Mouse (Mus musculus) kidney, adult 2 months (tissue): ENCODE results near the gene Hoxa2. TPM values are rescaled to one million over a fixed set of nuclear protein-coding genes. Genes with fewer than 3 reads are reported as not detected.

Experiments
- DNase-seq: peaks from one replicate; pipeline ENCODE4 v3.0.0; 2021
- H3K27ac ChIP-seq: fragments of 200-500 bp; 2 replicates; pipeline ENCODE4 v1.5.1; 2012; ENCODE audit warnings: low read depth, low read length, control low read depth, inconsistent platforms; ENCODE audit not compliant: insufficient read depth
- H3K27me3 ChIP-seq: fragments of 200-500 bp; replicated peaks from 2 replicates; pipeline ENCODE4 v1.6.1; 2012; ENCODE audit warnings: mild to moderate bottlenecking, moderate library complexity, low read length, inconsistent platforms; ENCODE audit not compliant: control insufficient read depth, insufficient read depth
- H3K36me3 ChIP-seq: fragments of 200-500 bp; 2 replicates; pipeline ENCODE4 v1.6.1; 2012; ENCODE audit warnings: mild to moderate bottlenecking, moderate library complexity, low read length, inconsistent platforms; ENCODE audit not compliant: control insufficient read depth, insufficient read depth
- H3K4me1 ChIP-seq: fragments of 200-500 bp; 2 replicates; pipeline ENCODE4 v1.6.1; 2011; ENCODE audit warnings: low read length; ENCODE audit not compliant: control insufficient read depth, insufficient read depth
- H3K4me3 ChIP-seq: fragments of 200-500 bp; 2 replicates; pipeline ENCODE4 v1.5.1; 2011; ENCODE audit warnings: mild to moderate bottlenecking, low read depth, low read length, control low read depth; ENCODE audit not compliant: insufficient read depth
- CTCF ChIP-seq: fragments of 200-500 bp; conservative IDR thresholded peaks from 2 replicates; pipeline ENCODE4 v1.5.1; 2011; ENCODE audit warnings: low read depth, mild to moderate bottlenecking, control low read depth, low read length, moderate library complexity, mixed read lengths; ENCODE audit not compliant: insufficient read depth, insufficient read length
- POLR2A ChIP-seq: fragments of 200-500 bp; IDR thresholded peaks from one replicate; pipeline ENCODE4 v1.6.1; 2011; ENCODE audit warnings: low read depth, low read length, control low read depth
- WGBS: fragments of 180-500 bp; shearing (Covaris S2); methylation state at CpG from one replicate; pipeline ENCODE4 v1.1.7; 2018; 5-methylcytosine and 5-hydroxymethylcytosine counted together
- polyA plus RNA-seq: library from polyadenylated mRNA; depleted of rRNA; stranded (reverse); fragments of >200 nt; gene quantifications from 2 replicates; pipeline ENCODE4 v1.2.3, GENCODE M21; 2012

Hoxa2 gene
- polyA plus RNA-seq, 1 experiment = 1.6 TPM

DNA sequence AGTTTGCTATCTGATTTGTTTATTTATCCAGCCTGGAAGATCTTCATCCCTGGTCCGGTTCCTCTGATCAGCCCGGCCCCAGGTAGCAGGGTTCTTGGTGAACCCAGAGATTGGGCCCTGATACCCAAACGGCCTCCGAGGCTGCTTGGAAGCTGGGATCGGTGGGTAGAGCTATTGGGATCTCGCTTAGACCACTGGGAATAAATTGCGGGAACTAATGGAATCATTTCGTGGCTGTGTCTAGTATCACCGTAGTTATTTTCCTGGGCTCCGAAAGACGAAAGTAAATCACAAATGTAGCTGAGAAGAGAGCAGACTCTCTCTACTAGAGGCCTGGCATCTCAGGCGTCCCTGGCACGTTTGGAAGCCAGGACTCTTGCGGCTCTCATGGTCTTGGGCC lies 40.6 kb upstream of the Hoxa2 start:
- Histone ChIP-seq H3K36me3 (peaks cover 5% of the 10 kb centered on the region; the same call in 1 of the 2 replicates), H3K27me3 (no peaks in the 10 kb centered on the region), H3K4me1 (peaks cover 13% of the 10 kb centered on the region), H3K4me3 (no peak overlapping the region), H3K27ac (peak overlapping the region; percentile 22)
- WGBS = 63% methylated on average over 14 of the region's 14 CpGs
- no peak for TF ChIP-seq POLR2A
- no peak for TF ChIP-seq CTCF
- peak; percentile 27 for DNase-seq

- Histone ChIP-seq H3K4me3 (peak within 1 kb of the TSS; percentile 68), H3K36me3 (peaks cover 5% of the 10 kb centered on the region; the same call in 1 of the 2 replicates), H3K27ac (peak within 1 kb of the TSS; percentile 80), H3K4me1 (peaks cover 3% of the 10 kb centered on the region), H3K27me3 (no peaks in the 10 kb centered on the region)
- TF ChIP-seq POLR2A (no peak), CTCF (peak; percentile 79)
- 8% methylated on average over 65 of the region's 65 CpGs for WGBS
- DNase-seq = peak; percentile 96
These were observed 39.6 kb upstream of the Hoxa2 start, which contains the start of gene Hoxa5 for GRCm38 (mm10) chr6:52204050-52204752. Gene Hoxa5, minus strand, starts transcription at chr6:52204587.

DNA sequence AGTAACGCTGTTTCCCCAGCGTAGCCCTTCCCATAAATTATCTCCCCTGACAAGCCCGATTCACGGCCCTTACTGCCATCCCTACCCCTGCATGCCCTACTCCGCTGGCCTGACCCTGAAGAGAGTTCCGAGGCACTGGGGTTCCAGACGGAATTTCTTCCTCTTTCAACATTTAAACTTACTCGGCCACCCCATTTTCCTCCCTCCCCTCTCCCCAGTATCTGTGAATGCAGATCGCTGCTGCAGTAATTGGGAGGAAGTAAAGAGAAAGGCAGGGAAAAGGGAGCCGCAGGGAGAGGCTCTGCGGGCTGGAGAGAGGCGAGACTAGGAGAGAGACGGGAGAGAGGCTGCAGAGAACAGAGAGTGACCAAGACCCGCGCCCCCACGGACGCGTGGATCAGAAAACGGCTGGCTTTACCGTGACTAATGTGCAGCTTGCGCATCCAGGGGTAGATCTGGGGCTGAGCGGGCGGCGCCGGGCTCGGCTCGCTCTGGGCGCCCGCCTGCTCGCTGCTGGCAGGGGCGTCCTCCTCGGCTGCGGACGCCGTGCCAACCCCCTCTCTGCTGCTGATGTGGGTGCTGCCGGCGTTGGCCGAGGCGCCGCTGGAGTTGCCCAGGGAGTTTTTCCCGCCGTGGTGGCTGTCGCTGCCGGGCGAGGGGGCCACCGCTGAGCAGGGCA lies 38.9 kb upstream of the Hoxa2 start:
- H3K36me3 ChIP-seq = peaks cover 5% of the 10 kb centered on the region; the same call in 1 of the 2 replicates
- H3K27ac ChIP-seq = peak overlapping the region; percentile 80
- H3K27me3 ChIP-seq = no peaks in the 10 kb centered on the region
- H3K4me1 ChIP-seq = no peaks in the 10 kb centered on the region
- TF ChIP-seq POLR2A (no peak), CTCF (no peak)
- DNase-seq = peak; percentile 57
- WGBS = 11% methylated on average over 46 of the region's 46 CpGs
- H3K4me3 ChIP-seq = peak overlapping the region; percentile 68

GRCm38 (mm10) chr6:52203121-52203370 lies 38.4 kb upstream of the Hoxa2 start:
- H3K27ac ChIP-seq = peak overlapping the region; percentile 80
- H3K4me3 ChIP-seq = peak overlapping the region; percentile 68
- DNase-seq = peak; percentile 71
- no peaks in the 10 kb centered on the region for H3K27me3 ChIP-seq
- WGBS = 30% methylated on average over 10 of the region's 10 CpGs
- TF ChIP-seq CTCF (no peak), POLR2A (no peak)
- H3K4me1 ChIP-seq = no peaks in the 10 kb centered on the region
- peaks cover 5% of the 10 kb centered on the region; the same call in 1 of the 2 replicates for H3K36me3 ChIP-seq

GRCm38 (mm10) chr6:52202362-52203120 lies 37.9 kb upstream of the Hoxa2 start:
- peak overlapping the region; percentile 68 for H3K4me3 ChIP-seq
- no peaks in the 10 kb centered on the region for H3K4me1 ChIP-seq
- peak overlapping the region; percentile 80 for H3K27ac ChIP-seq
- TF ChIP-seq CTCF (no peak), POLR2A (no peak)
- H3K36me3 ChIP-seq = peaks cover 5% of the 10 kb centered on the region; the same call in 1 of the 2 replicates
- 43% methylated on average over 22 of the region's 22 CpGs for WGBS
- H3K27me3 ChIP-seq = no peaks in the 10 kb centered on the region
- peak; percentile 14 for DNase-seq

DNA sequence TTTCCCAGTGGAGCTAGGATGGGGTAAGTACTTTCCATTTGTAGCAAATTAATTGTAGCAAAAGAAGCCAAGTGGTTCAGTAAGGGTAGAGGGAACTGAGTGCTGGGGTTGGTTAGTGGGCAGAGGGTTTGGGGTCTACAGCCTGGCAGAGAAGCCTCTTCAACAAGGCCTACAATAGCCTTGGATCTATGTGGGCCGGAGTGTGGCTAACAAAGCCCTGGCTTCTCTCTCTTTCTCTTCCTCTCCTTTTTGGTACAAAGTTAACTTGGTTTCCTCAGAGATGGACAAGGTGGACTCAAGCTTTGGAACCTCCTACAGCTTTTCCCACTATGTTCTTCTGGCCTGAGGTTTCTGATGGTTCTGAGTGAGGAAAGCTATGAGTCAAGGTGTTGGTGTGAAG lies 36.6 kb upstream of the Hoxa2 start:
- Histone ChIP-seq H3K36me3 (peaks cover 5% of the 10 kb centered on the region; the same call in 1 of the 2 replicates), H3K27ac (no peak overlapping the region), H3K27me3 (no peaks in the 10 kb centered on the region), H3K4me1 (0 out of 2 replicates have a peak, but pooled peaks cover 2% of the 10 kb centered on the region), H3K4me3 (no peak overlapping the region)
- no peak for DNase-seq
- 71% methylated on average over 1 of the region's 1 CpGs for WGBS
- no peak for TF ChIP-seq CTCF
- no peak for TF ChIP-seq POLR2A
